Mouse (Mus musculus): ENCODE data around the gene Wdfy1. TPM values are rescaled to one million over a fixed set of nuclear protein-coding genes. Genes with fewer than 3 reads are reported as not detected.

Gene Wdfy1
- total RNA-seq, 2 experiments from 2014 or later, result 37.7 to 42.9 TPM

- intact Hi-C loops (cut with DNase I), result no loop called here
- DNase-seq (ENCODE audit: low spot score in 2 of 2), result peak; percentile 40 to 60
Observed at GRCm38 (mm10) chr1:79671543-79672337, 104.2 kb downstream of the Wdfy1 start, which contains the start of gene Ap1s3. TSS of gene Ap1s3 (minus strand) at chr1:79671972.

GRCm38 (mm10) chr1:79671196-79671542 lies 104.8 kb downstream of the Wdfy1 start:
- no peak for DNase-seq (ENCODE audit: low spot score in 2 of 2)

GRCm38 (mm10) chr1:79669419-79669974 lies 106.4 kb downstream of the Wdfy1 start:
- no peak for DNase-seq (ENCODE audit: low spot score in 2 of 2)
- intact Hi-C loops (cut with DNase I), result no loop called here

More at GRCm38 (mm10) chr1:79671196-79671542, 104.8 kb downstream of the Wdfy1 start:
- intact Hi-C loops (cut with DNase I), result no loop called here

- intact Hi-C loops (cut with DNase I), result no loop called here
- no peak for DNase-seq (ENCODE audit: low spot score in 2 of 2)
Observed at GRCm38 (mm10) chr1:79664911-79665310, 111.0 kb downstream of the Wdfy1 start.

GRCm38 (mm10) chr1:79659598-79659997 lies 116.3 kb downstream of the Wdfy1 start:
- intact Hi-C loops (cut with DNase I), result no loop called here
- DNase-seq (ENCODE audit: low spot score in 2 of 2), result no peak

- intact Hi-C loops (cut with DNase I), result no loop called here
- peak in 1 of 2 experiments; percentile 70 for DNase-seq (ENCODE audit: low spot score in 2 of 2)
Observed at GRCm38 (mm10) chr1:79657411-79657810, 118.5 kb downstream of the Wdfy1 start.

- intact Hi-C loops (cut with DNase I), result no loop called here
- no peak for DNase-seq (ENCODE audit: low spot score in 2 of 2)
Observed at GRCm38 (mm10) chr1:79655819-79656555, 120.0 kb downstream of the Wdfy1 start.

GRCm38 (mm10) chr1:79654948-79655347 lies 121.0 kb downstream of the Wdfy1 start:
- intact Hi-C loops (cut with DNase I), result no loop called here
- no peak for DNase-seq (ENCODE audit: low spot score in 2 of 2)

Other genes with a start within 250 kb of the Wdfy1 start
- 1 to 10 TPM; 3.0 to 5.2 TPM for gene Ap1s3, start 104.2 kb downstream of the Wdfy1 start, total RNA-seq (2021)
- 10 to 100 TPM; 25.7 to 27.5 TPM for gene Mrpl44, start 125 bp downstream of the Wdfy1 start, total RNA-seq (2021)
- gene Serpine2, start 85.0 kb upstream of the Wdfy1 start, total RNA-seq (2021), result 100 to 1,000 TPM; 136 to 162 TPM

All from left cerebral cortex, postnatal 25 days (tissue).